Mouse (Mus musculus): ENCODE results near the gene Csnk1g1. TPM values are rescaled to one million over a fixed set of nuclear protein-coding genes. Genes with fewer than 3 reads are reported as not detected.
A peak's percentile ranks its signal among the peaks of the same experiment; 100 is the strongest.

Csnk1g1 gene
- polyA plus RNA-seq, 1 experiment = 6.7 TPM

- H3K27ac ChIP-seq (replicated peaks; ENCODE audit: low read depth, low read length) = no peak overlapping the region
- H3K4me1 ChIP-seq (ENCODE audit: control insufficient read depth, insufficient read depth, insufficient read length, low read length) = no peaks in the 10 kb centered on the region
- no peak overlapping the region for H3K4me3 ChIP-seq (ENCODE audit: insufficient read depth, low read depth, low read length)
Measured at GRCm38 (mm10) chr9:66042331-66042730, 133.6 kb downstream of the Csnk1g1 start.

DNA sequence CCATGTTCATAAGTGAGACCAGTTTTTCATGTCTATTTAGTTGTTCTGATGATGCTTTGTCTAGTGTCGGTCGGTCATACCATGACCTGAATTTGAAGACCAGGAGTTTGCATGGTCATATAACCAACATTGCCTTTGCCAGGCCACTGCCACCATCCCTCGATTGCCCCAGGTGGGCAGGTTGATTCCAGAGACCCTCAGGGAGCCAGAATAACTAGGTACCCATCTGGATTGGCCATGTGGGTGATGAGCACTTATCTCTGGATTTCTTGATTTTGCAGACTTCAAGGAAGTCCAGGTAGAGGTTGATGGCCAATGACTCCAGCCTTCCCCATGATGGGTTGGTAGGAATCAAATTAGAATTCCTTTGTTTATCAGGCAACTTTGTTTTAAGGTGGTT is 134.5 kb downstream of the Csnk1g1 start:
- Histone ChIP-seq H3K4me1 (ENCODE audit: control insufficient read depth, insufficient read depth, insufficient read length, low read length) (no peaks in the 10 kb centered on the region), H3K27ac (replicated peaks; ENCODE audit: low read depth, low read length) (no peak overlapping the region), H3K4me3 (ENCODE audit: insufficient read depth, low read depth, low read length) (no peak overlapping the region)

- H3K27ac ChIP-seq (replicated peaks; ENCODE audit: low read depth, low read length) = peak overlapping the region; percentile 30; the same call in 1 of the 2 replicates
- H3K4me3 ChIP-seq (ENCODE audit: insufficient read depth, low read depth, low read length) = no peak overlapping the region
- no peaks in the 10 kb centered on the region for H3K4me1 ChIP-seq (ENCODE audit: control insufficient read depth, insufficient read depth, insufficient read length, low read length)
Measured at GRCm38 (mm10) chr9:66049931-66050601, 141.3 kb downstream of the Csnk1g1 start.

GRCm38 (mm10) chr9:66051493-66051892 is 142.8 kb downstream of the Csnk1g1 start:
- no peak overlapping the region for H3K27ac ChIP-seq (replicated peaks; ENCODE audit: low read depth, low read length)
- H3K4me3 ChIP-seq (ENCODE audit: insufficient read depth, low read depth, low read length) = no peak overlapping the region
- no peaks in the 10 kb centered on the region for H3K4me1 ChIP-seq (ENCODE audit: control insufficient read depth, insufficient read depth, insufficient read length, low read length)

- H3K4me1 ChIP-seq (ENCODE audit: control insufficient read depth, insufficient read depth, insufficient read length, low read length) = no peaks in the 10 kb centered on the region
- H3K27ac ChIP-seq (replicated peaks; ENCODE audit: low read depth, low read length) = no peak overlapping the region
- H3K4me3 ChIP-seq (ENCODE audit: insufficient read depth, low read depth, low read length) = no peak overlapping the region
Measured at GRCm38 (mm10) chr9:66052731-66053130, 144.0 kb downstream of the Csnk1g1 start.

DNA sequence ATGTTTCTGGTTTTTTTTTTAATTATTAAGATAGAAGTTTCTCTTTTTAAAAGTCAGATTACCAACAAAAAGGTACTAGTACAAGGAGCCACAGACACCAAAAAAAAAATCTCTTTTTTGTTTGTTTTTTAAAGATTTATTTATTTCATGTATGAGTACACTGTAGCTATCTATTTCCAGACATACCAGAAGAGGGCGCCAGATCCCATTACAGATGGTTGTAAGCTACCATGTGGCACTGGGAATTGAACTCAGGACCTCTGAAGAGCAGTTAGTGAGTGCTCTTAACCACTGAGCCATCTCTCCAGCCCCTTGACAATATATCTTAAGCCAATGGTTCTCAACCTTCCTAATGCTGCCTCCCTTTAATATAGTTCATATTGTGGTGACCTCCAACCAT is 144.9 kb downstream of the Csnk1g1 start:
- Histone ChIP-seq H3K4me3 (ENCODE audit: insufficient read depth, low read depth, low read length) (no peak overlapping the region), H3K4me1 (ENCODE audit: control insufficient read depth, insufficient read depth, insufficient read length, low read length) (no peaks in the 10 kb centered on the region), H3K27ac (replicated peaks; ENCODE audit: low read depth, low read length) (no peak overlapping the region)

DNA sequence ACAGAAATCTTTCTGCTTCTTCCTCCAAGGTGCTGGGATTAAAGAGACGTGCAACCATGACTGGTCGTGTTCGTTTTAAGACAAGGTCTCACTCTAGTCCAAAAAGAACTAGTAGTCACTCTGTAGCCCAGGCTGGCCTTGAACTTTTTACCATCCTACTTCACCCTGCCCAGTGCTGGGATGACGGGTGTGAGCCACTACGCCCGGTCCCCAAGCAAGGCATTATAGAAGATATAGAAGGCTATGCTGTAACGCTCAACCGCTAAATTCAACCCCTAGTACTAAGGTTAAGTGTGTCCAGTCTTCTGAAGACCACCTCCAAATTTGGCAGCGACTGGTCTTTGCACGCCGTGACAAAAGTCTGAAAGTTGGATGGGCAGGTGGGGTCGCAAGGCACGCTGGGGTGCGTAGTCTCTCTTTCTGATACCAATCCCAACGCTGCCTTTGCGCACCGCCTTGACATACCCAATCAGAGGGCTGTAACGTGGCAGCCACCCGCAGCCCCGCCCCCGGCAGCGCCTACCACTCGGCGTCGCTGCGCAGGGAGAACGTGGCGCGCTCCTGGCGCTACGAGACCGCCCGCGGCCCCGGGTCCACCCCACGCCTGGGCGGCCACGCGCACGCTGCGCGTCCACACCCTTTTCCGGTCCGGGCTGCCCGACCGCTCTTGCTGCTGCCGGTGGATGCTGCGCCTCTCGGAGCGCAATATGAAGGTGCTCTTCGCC is 151.0 kb downstream of the Csnk1g1 start, which contains the start of gene Ppib:
Gene Ppib, plus strand, starts transcription at position 640 of the 725 bp plus-strand sequence.
- Histone ChIP-seq H3K27ac (replicated peaks; ENCODE audit: low read depth, low read length) (peak within 1 kb of the TSS; percentile 79), H3K4me3 (ENCODE audit: insufficient read depth, low read depth, low read length) (peak within 1 kb of the TSS; percentile 89), H3K4me1 (ENCODE audit: control insufficient read depth, insufficient read depth, insufficient read length, low read length) (peaks cover 5% of the 10 kb centered on the region)

DNA sequence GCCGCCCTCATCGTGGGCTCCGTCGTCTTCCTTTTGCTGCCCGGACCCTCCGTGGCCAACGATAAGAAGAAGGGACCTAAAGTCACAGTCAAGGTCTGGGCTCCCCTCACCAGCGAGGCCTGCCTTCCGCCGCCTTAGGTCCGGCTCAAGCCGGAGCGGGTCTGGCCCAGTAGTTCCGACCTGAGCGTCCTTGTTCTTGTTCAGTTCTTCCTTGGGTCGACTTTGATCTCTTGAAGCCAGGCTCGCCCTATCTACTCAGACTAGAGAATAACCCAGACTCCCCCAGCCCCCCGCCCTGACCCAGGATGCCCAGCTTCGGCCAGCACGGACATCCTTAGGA is 151.6 kb downstream of the Csnk1g1 start:
- Histone ChIP-seq H3K4me1 (ENCODE audit: control insufficient read depth, insufficient read depth, insufficient read length, low read length) (peaks cover 5% of the 10 kb centered on the region), H3K27ac (replicated peaks; ENCODE audit: low read depth, low read length) (peak overlapping the region; percentile 79), H3K4me3 (ENCODE audit: insufficient read depth, low read depth, low read length) (peak overlapping the region; percentile 89)

GRCm38 (mm10) chr9:66060986-66061385 is 152.3 kb downstream of the Csnk1g1 start:
- peaks cover 5% of the 10 kb centered on the region for H3K4me1 ChIP-seq (ENCODE audit: control insufficient read depth, insufficient read depth, insufficient read length, low read length)
- H3K4me3 ChIP-seq (ENCODE audit: insufficient read depth, low read depth, low read length) = peak overlapping the region; percentile 89
- H3K27ac ChIP-seq (replicated peaks; ENCODE audit: low read depth, low read length) = no peak overlapping the region

GRCm38 (mm10) chr9:66061656-66062055 is 152.9 kb downstream of the Csnk1g1 start:
- H3K4me3 ChIP-seq (ENCODE audit: insufficient read depth, low read depth, low read length) = peak overlapping the region; percentile 89; the same call in 1 of the 2 replicates
- H3K27ac ChIP-seq (replicated peaks; ENCODE audit: low read depth, low read length) = no peak overlapping the region
- H3K4me1 ChIP-seq (ENCODE audit: control insufficient read depth, insufficient read depth, insufficient read length, low read length) = peaks cover 5% of the 10 kb centered on the region

- H3K4me3 ChIP-seq (ENCODE audit: insufficient read depth, low read depth, low read length) = no peak overlapping the region
- H3K4me1 ChIP-seq (ENCODE audit: control insufficient read depth, insufficient read depth, insufficient read length, low read length) = peaks cover 5% of the 10 kb centered on the region
- no peak overlapping the region for H3K27ac ChIP-seq (replicated peaks; ENCODE audit: low read depth, low read length)
Measured at GRCm38 (mm10) chr9:66063446-66063845, 154.7 kb downstream of the Csnk1g1 start.

DNA sequence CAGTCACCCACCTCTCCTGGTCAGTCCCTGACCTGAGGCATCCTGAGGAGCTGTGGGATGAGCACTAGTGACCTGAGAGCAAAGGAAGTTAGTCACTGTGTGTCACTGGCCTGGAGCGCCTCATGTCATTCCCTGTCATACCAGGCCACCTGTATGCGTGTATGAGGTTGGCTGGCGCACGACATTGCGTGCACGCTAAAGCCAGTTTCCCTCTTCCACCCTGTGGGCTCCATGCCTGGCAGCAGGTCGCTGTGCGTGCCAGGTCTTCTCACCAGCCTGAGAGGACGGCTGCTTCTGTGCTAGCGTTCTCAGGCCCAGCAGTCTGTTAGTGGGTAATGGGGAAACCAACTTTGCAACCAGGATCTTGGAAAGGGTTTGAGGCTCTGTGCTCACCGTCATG is 155.6 kb downstream of the Csnk1g1 start:
- Histone ChIP-seq H3K4me3 (ENCODE audit: insufficient read depth, low read depth, low read length) (no peak overlapping the region), H3K27ac (replicated peaks; ENCODE audit: low read depth, low read length) (no peak overlapping the region)

GRCm38 (mm10) chr9:66066791-66067190 is 158.1 kb downstream of the Csnk1g1 start:
- H3K4me1 ChIP-seq (ENCODE audit: control insufficient read depth, insufficient read depth, insufficient read length, low read length) = no peaks in the 10 kb centered on the region; the same call in 1 of the 2 replicates
- H3K27ac ChIP-seq (replicated peaks; ENCODE audit: low read depth, low read length) = no peak overlapping the region
- H3K4me3 ChIP-seq (ENCODE audit: insufficient read depth, low read depth, low read length) = no peak overlapping the region

More for the DNA sequence above, 155.6 kb downstream of the Csnk1g1 start:
- peaks cover 5% of the 10 kb centered on the region for H3K4me1 ChIP-seq (ENCODE audit: control insufficient read depth, insufficient read depth, insufficient read length, low read length)

GRCm38 (mm10) chr9:66067542-66067941 is 158.8 kb downstream of the Csnk1g1 start:
- H3K4me3 ChIP-seq (ENCODE audit: insufficient read depth, low read depth, low read length) = no peak overlapping the region
- H3K27ac ChIP-seq (replicated peaks; ENCODE audit: low read depth, low read length) = no peak overlapping the region
- H3K4me1 ChIP-seq (ENCODE audit: control insufficient read depth, insufficient read depth, insufficient read length, low read length) = no peaks in the 10 kb centered on the region; the same call in 1 of the 2 replicates

- no peaks in the 10 kb centered on the region; the same call in 1 of the 2 replicates for H3K4me1 ChIP-seq (ENCODE audit: control insufficient read depth, insufficient read depth, insufficient read length, low read length)
- H3K4me3 ChIP-seq (ENCODE audit: insufficient read depth, low read depth, low read length) = no peak overlapping the region
- H3K27ac ChIP-seq (replicated peaks; ENCODE audit: low read depth, low read length) = no peak overlapping the region
Measured at GRCm38 (mm10) chr9:66068056-66068455, 159.3 kb downstream of the Csnk1g1 start.

GRCm38 (mm10) chr9:66068971-66069391 is 160.3 kb downstream of the Csnk1g1 start:
- Histone ChIP-seq H3K27ac (replicated peaks; ENCODE audit: low read depth, low read length) (no peak overlapping the region), H3K4me1 (ENCODE audit: control insufficient read depth, insufficient read depth, insufficient read length, low read length) (no peaks in the 10 kb centered on the region; the same call in 1 of the 2 replicates), H3K4me3 (ENCODE audit: insufficient read depth, low read depth, low read length) (peak overlapping the region; percentile 40)

Data from brown adipose tissue, adult 24 weeks (tissue).